Mouse (Mus musculus): ENCODE data around the gene Tnnc2. TPM values are rescaled to one million over a fixed set of nuclear protein-coding genes. Genes with fewer than 3 reads are reported as not detected.
"Not testable (repeated sequence)": the region's sequence is repeated elsewhere in the genome, so short reads cannot be mapped to it uniquely, and the experiment has no call there.

The Tnnc2 gene
- polyA plus RNA-seq, 1 experiment, result 124 TPM

- peak; percentile 31 for DNase-seq
- H3K27me3 ChIP-seq (replicated peaks; ENCODE audit: control insufficient read depth, insufficient read depth, low read length); H3K36me3 ChIP-seq (ENCODE audit: control insufficient read depth, insufficient read depth, low read length); H3K27ac ChIP-seq (ENCODE audit: insufficient read depth, low read depth, low read length); H3K4me3 ChIP-seq (ENCODE audit: insufficient read depth, low read depth, low read length): not testable (repeated sequence)
- peaks cover 11% of the 10 kb centered on the region for H3K4me1 ChIP-seq (ENCODE audit: control insufficient read depth, insufficient read depth, low read length)
- TF ChIP-seq CTCF (conservative IDR thresholded peaks at IDR 0.05; ENCODE audit: insufficient read depth, insufficient read length, low read depth, low read length), result 0 out of 2 replicates have a peak, but pooled peaks have one; percentile 8
- 67% methylated on average over 6 of the region's 6 CpGs for WGBS
Measured at GRCm38 (mm10) chr2:164798554-164798953, 18.8 kb upstream of the Tnnc2 start.

GRCm38 (mm10) chr2:164795868-164796267 is 16.1 kb upstream of the Tnnc2 start:
- 74% methylated on average over 4 of the region's 4 CpGs for WGBS

DNA sequence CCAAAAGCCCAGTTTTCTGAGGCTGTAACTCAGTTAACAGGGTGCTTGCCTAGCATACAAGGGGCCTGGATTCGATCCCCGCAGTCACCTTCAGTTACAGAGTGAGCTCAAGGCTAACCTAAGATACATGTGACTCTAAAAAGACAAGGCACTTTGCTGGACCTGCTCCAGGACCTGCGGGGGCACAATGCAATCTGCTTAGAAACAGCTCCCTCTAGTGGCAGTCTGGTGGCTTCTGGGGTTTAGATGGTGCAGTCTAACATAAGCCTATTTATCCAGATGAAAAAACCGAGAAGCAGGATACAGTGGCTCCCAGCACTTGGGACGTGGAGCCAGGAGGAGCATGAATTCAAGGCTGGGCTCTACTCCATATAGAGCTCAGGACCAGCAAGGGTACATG is 14.5 kb upstream of the Tnnc2 start:
- Histone ChIP-seq H3K27ac (ENCODE audit: insufficient read depth, low read depth, low read length) (no peak overlapping the region), H3K27me3 (replicated peaks; ENCODE audit: control insufficient read depth, insufficient read depth, low read length) (no peaks in the 10 kb centered on the region), H3K36me3 (ENCODE audit: control insufficient read depth, insufficient read depth, low read length) (peaks cover 2% of the 10 kb centered on the region; the same call in 1 of the 2 replicates), H3K4me1 (ENCODE audit: control insufficient read depth, insufficient read depth, low read length) (no peaks in the 10 kb centered on the region), H3K4me3 (ENCODE audit: insufficient read depth, low read depth, low read length) (no peak overlapping the region)
- TF ChIP-seq CTCF (conservative IDR thresholded peaks at IDR 0.05; ENCODE audit: insufficient read depth, insufficient read length, low read depth, low read length) (peak; percentile 86), POLR2A (IDR thresholded peaks at IDR 0.05; ENCODE audit: low read depth, low read length) (no peak)
- DNase-seq, result peak; percentile 93
- WGBS, result 17% methylated on average over 5 of the region's 5 CpGs

More at GRCm38 (mm10) chr2:164795868-164796267, 16.1 kb upstream of the Tnnc2 start:
- DNase-seq, result no peak
- Histone ChIP-seq H3K4me3 (ENCODE audit: insufficient read depth, low read depth, low read length) (no peak overlapping the region), H3K4me1 (ENCODE audit: control insufficient read depth, insufficient read depth, low read length) (peaks cover 3% of the 10 kb centered on the region; the same call in 1 of the 2 replicates), H3K27me3 (replicated peaks; ENCODE audit: control insufficient read depth, insufficient read depth, low read length) (no peaks in the 10 kb centered on the region), H3K27ac (ENCODE audit: insufficient read depth, low read depth, low read length) (no peak overlapping the region), H3K36me3 (ENCODE audit: control insufficient read depth, insufficient read depth, low read length) (peaks cover 2% of the 10 kb centered on the region; the same call in 1 of the 2 replicates)
- TF ChIP-seq CTCF (conservative IDR thresholded peaks at IDR 0.05; ENCODE audit: insufficient read depth, insufficient read length, low read depth, low read length), result no peak
- no peak for TF ChIP-seq POLR2A (IDR thresholded peaks at IDR 0.05; ENCODE audit: low read depth, low read length)

DNA sequence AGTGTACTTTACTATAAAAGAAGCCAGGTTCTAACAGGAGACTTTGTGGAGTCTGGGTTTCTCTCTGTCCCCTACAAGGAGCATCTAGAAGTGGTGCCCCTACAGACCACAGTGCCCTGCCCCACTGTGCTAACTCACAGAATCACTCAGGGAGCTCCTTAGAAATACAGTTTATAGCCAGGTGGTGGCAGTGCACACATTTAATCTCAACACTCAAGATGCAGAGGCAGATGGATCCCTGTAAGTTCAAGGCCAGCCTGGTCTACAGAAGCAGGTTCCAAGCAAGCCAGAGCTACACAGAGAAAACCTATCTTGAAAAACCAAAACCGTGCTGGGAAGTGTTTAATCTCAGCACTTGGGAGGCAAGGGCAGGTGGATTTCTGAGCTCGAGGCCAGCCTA is 14.0 kb upstream of the Tnnc2 start:
- WGBS, result 93% methylated on average over 2 of the region's 2 CpGs
- Histone ChIP-seq H3K4me1 (ENCODE audit: control insufficient read depth, insufficient read depth, low read length) (no peaks in the 10 kb centered on the region), H3K36me3 (ENCODE audit: control insufficient read depth, insufficient read depth, low read length) (peaks cover 2% of the 10 kb centered on the region; the same call in 1 of the 2 replicates), H3K27ac (ENCODE audit: insufficient read depth, low read depth, low read length) (no peak overlapping the region), H3K4me3 (ENCODE audit: insufficient read depth, low read depth, low read length) (no peak overlapping the region), H3K27me3 (replicated peaks; ENCODE audit: control insufficient read depth, insufficient read depth, low read length) (no peaks in the 10 kb centered on the region)
- no peak for DNase-seq
- TF ChIP-seq POLR2A (IDR thresholded peaks at IDR 0.05; ENCODE audit: low read depth, low read length) (no peak), CTCF (conservative IDR thresholded peaks at IDR 0.05; ENCODE audit: insufficient read depth, insufficient read length, low read depth, low read length) (no peak)

- TF ChIP-seq CTCF (conservative IDR thresholded peaks at IDR 0.05; ENCODE audit: insufficient read depth, insufficient read length, low read depth, low read length), result peak; percentile 73
- no peak for TF ChIP-seq POLR2A (IDR thresholded peaks at IDR 0.05; ENCODE audit: low read depth, low read length)
Measured at GRCm38 (mm10) chr2:164793236-164793635, 13.5 kb upstream of the Tnnc2 start.

DNA sequence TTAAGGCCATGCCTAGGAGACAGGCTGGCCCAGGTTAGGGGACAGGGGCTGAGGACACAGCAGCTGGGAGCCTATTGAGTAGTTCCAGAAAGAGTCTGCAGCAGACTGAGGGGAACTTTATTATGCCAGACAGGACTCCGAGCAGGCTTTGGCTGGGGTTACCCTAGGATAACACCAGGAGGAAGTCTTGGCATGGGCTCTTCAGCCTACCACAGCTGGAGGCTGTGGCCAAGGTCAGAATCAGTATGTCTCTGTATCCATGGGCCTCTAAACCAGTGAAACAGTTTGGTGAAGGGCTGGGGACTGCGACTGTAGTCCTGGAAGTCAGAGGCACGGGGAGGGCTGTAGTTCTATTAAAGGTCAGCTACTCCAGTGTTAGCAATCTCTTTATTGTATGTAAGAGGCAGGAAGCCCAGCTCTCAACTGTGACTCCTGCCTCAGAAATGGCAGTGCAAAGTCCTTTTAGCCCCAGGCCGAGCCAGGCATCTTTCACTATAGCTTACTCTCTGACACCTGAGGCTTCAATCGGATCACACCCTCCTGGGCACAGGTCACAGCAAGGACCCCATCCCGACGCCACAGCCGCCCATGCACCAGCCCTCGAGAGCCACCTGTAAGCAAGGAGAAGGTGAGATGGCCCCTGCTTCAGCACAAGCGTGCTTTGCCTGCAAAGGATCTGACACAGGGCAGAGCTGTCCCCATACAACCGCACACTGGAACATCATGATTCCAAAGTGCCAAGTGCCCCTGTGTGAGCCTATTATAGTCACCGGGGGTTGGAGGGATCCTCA is 12.8 kb upstream of the Tnnc2 start:
- no peak overlapping the region for H3K27ac ChIP-seq (ENCODE audit: insufficient read depth, low read depth, low read length)
- H3K4me3 ChIP-seq (ENCODE audit: insufficient read depth, low read depth, low read length), result no peak overlapping the region
- DNase-seq, result no peak
- no peaks in the 10 kb centered on the region for H3K27me3 ChIP-seq (replicated peaks; ENCODE audit: control insufficient read depth, insufficient read depth, low read length)
- H3K36me3 ChIP-seq (ENCODE audit: control insufficient read depth, insufficient read depth, low read length), result peaks cover 2% of the 10 kb centered on the region; the same call in 1 of the 2 replicates
- WGBS, result 80% methylated on average over 12 of the region's 12 CpGs
- TF ChIP-seq POLR2A (IDR thresholded peaks at IDR 0.05; ENCODE audit: low read depth, low read length) (no peak), CTCF (conservative IDR thresholded peaks at IDR 0.05; ENCODE audit: insufficient read depth, insufficient read length, low read depth, low read length) (no peak)
- no peaks in the 10 kb centered on the region for H3K4me1 ChIP-seq (ENCODE audit: control insufficient read depth, insufficient read depth, low read length)

More at GRCm38 (mm10) chr2:164793236-164793635, 13.5 kb upstream of the Tnnc2 start:
- Histone ChIP-seq H3K36me3 (ENCODE audit: control insufficient read depth, insufficient read depth, low read length) (peaks cover 2% of the 10 kb centered on the region; the same call in 1 of the 2 replicates), H3K27me3 (replicated peaks; ENCODE audit: control insufficient read depth, insufficient read depth, low read length) (no peaks in the 10 kb centered on the region), H3K4me1 (ENCODE audit: control insufficient read depth, insufficient read depth, low read length) (no peaks in the 10 kb centered on the region), H3K4me3 (ENCODE audit: insufficient read depth, low read depth, low read length) (no peak overlapping the region), H3K27ac (ENCODE audit: insufficient read depth, low read depth, low read length) (no peak overlapping the region)
- 44% methylated on average over 3 of the region's 3 CpGs for WGBS
- peak; percentile 73 for DNase-seq

DNA sequence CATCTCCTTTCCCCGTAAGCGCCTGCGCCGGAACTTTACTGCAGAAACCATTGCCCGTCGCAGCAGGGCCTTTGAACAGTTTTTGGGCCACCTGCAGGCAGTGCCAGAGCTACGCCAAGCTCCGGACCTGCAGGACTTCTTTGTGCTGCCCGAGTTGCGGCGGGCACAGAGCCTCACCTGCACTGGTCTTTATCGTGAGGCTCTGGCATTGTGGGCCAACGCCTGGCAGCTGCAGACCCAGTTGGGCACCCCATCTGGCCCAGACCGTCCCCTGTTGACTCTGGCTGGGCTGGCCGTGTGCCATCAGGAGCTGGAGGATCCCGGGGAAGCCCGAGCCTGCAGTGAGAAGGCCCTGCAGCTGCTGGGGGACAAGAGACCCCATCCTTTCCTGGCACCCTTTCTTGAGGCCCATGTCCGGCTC is 12.1 kb upstream of the Tnnc2 start:
- H3K27ac ChIP-seq (ENCODE audit: insufficient read depth, low read depth, low read length), result no peak overlapping the region
- DNase-seq, result no peak
- no peaks in the 10 kb centered on the region for H3K27me3 ChIP-seq (replicated peaks; ENCODE audit: control insufficient read depth, insufficient read depth, low read length)
- TF ChIP-seq CTCF (conservative IDR thresholded peaks at IDR 0.05; ENCODE audit: insufficient read depth, insufficient read length, low read depth, low read length) (no peak), POLR2A (IDR thresholded peaks at IDR 0.05; ENCODE audit: low read depth, low read length) (no peak)
- WGBS, result 88% methylated on average over 18 of the region's 18 CpGs
- H3K36me3 ChIP-seq (ENCODE audit: control insufficient read depth, insufficient read depth, low read length), result 0 out of 2 replicates have a peak, but pooled peaks cover 2% of the 10 kb centered on the region
- H3K4me3 ChIP-seq (ENCODE audit: insufficient read depth, low read depth, low read length), result no peak overlapping the region
- no peaks in the 10 kb centered on the region for H3K4me1 ChIP-seq (ENCODE audit: control insufficient read depth, insufficient read depth, low read length)

All from kidney, adult 2 months (tissue).